ENCODE assay signal across 14 mouse cellular contexts in genomic region chr5:36228405-36229370, GRCm38 (mm10). TPM values are rescaled to one million over a fixed set of nuclear protein-coding genes. Genes with fewer than 3 reads are reported as not detected.
DNase-seq lines count a peak whose midpoint lies in the region; ATAC-seq and TF ChIP-seq lines count a peak whose summit lies in the region.
"Had no signal": no experiment of that assay in that cellular context is flagged by ENCODE, and none has a peak within 500 bp of the region (broad histone marks: within the 10 kb centered on the region; RNA-seq: fewer than 3 reads in every experiment).

No protein-coding gene starts in this region.

- H3K36me3 ChIP-seq in hindbrain, embryonic 13.5 days = no peaks in the 10 kb centered on the region
- H3K36me3 ChIP-seq in neural tube, embryonic 11.5 days (ENCODE audit: control insufficient read depth, insufficient read depth, low read length) = no peaks in the 10 kb centered on the region
- no peaks in the 10 kb centered on the region for H3K36me3 ChIP-seq in intestine, postnatal 0 days (ENCODE audit: control insufficient read depth, insufficient read depth)
- H3K36me3 ChIP-seq in limb, embryonic 10.5 days = no peaks in the 10 kb centered on the region
- H3K36me3 ChIP-seq: lung, embryonic 15.5 days had no signal

- H3K27ac ChIP-seq in hindbrain, embryonic 13.5 days = peak overlapping the region; percentile 58
- H3K27ac ChIP-seq in neural tube, embryonic 11.5 days (ENCODE audit: low read depth, low read length) = no peak overlapping the region
- no peak overlapping the region for H3K27ac ChIP-seq in intestine, postnatal 0 days (ENCODE audit: low read depth, low read length)
- no peak overlapping the region for H3K27ac ChIP-seq in limb, embryonic 10.5 days
- H3K27ac ChIP-seq: heart, adult 2 months; lung, embryonic 15.5 days had no signal

- no peak overlapping the region for H3K9ac ChIP-seq in hindbrain, embryonic 13.5 days
- H3K9ac ChIP-seq in neural tube, embryonic 11.5 days (ENCODE audit: low read length) = no peak overlapping the region
- no peak overlapping the region for H3K9ac ChIP-seq in intestine, postnatal 0 days (ENCODE audit: low read depth, low read length)
- H3K9ac ChIP-seq: lung, embryonic 15.5 days had no signal

- DNase-seq in kidney, adult 9 months = peak; percentile 13
- DNase-seq in kidney, postnatal 14 days = no peak
- DNase-seq in embryo, embryonic 9.5 days (ENCODE audit: extremely low spot score) = peak; percentile 40
- DNase-seq in neural tube, embryonic 11.5 days (ENCODE audit: low spot score) = peak; percentile 42
- no peak for DNase-seq in natural killer cell, adult 2 months (ENCODE audit: low spot score in 2 of 2)
- DNase-seq in limb, embryonic 10.5 days (ENCODE audit: low spot score) = no peak
- DNase-seq: cerebellum, adult 11-12 months; heart, adult 2 months; thymus, adult 2 months had no signal

- H3K27me3 ChIP-seq in hindbrain, embryonic 13.5 days = 0 out of 2 replicates have a peak, but pooled peaks cover 6% of the 10 kb centered on the region
- no peaks in the 10 kb centered on the region for H3K27me3 ChIP-seq in neural tube, embryonic 11.5 days (ENCODE audit: control insufficient read depth, insufficient read depth, low read length)
- no peaks in the 10 kb centered on the region for H3K27me3 ChIP-seq in intestine, postnatal 0 days (replicated peaks; ENCODE audit: control insufficient read depth, insufficient read depth, low read length)
- H3K27me3 ChIP-seq in limb, embryonic 10.5 days (ENCODE audit: low read depth, poor library complexity, severe bottlenecking) = no peaks in the 10 kb centered on the region
- H3K27me3 ChIP-seq: lung, embryonic 15.5 days had no signal

- H3K4me2 ChIP-seq in hindbrain, embryonic 13.5 days = no peak overlapping the region
- H3K4me2 ChIP-seq in neural tube, embryonic 11.5 days (ENCODE audit: low read depth) = no peak overlapping the region
- H3K4me2 ChIP-seq in intestine, postnatal 0 days (replicated peaks; ENCODE audit: low read depth) = no peak overlapping the region
- H3K4me2 ChIP-seq: lung, embryonic 15.5 days had no signal

- no peak for ATAC-seq in hindbrain, embryonic 13.5 days (ENCODE audit: low FRiP score)
- 0 out of 2 replicates have a peak, but pooled peaks have one; percentile 41 for ATAC-seq in neural tube, embryonic 11.5 days (ENCODE audit: insufficient read depth, low FRiP score, low TSS enrichment)
- no peak for ATAC-seq in intestine, postnatal 0 days
- ATAC-seq: inflammation-experienced regulatory T-cells, adult 6 months had no signal

- WGBS in hindbrain, embryonic 13.5 days = 37% methylated on average over 23 of the region's 23 CpGs
- 48% methylated on average over 23 of the region's 23 CpGs for WGBS in neural tube, embryonic 11.5 days
- WGBS in intestine, postnatal 0 days = 72% methylated on average over 23 of the region's 23 CpGs
- WGBS in limb, embryonic 10.5 days = 84% methylated on average over 23 of the region's 23 CpGs

- no peak overlapping the region for H3K4me3 ChIP-seq in hindbrain, embryonic 13.5 days
- H3K4me3 ChIP-seq in neural tube, embryonic 11.5 days (ENCODE audit: low read depth, low read length) = no peak overlapping the region
- H3K4me3 ChIP-seq in intestine, postnatal 0 days (ENCODE audit: low read depth, low read length) = no peak overlapping the region
- no peak overlapping the region for H3K4me3 ChIP-seq in limb, embryonic 10.5 days
- H3K4me3 ChIP-seq: heart, adult 2 months; lung, embryonic 15.5 days; myocyte had no signal

- no peaks in the 10 kb centered on the region for H3K9me3 ChIP-seq in hindbrain, embryonic 13.5 days
- H3K9me3 ChIP-seq in neural tube, embryonic 11.5 days (ENCODE audit: control insufficient read depth, low read length) = no peaks in the 10 kb centered on the region
- H3K9me3 ChIP-seq in intestine, postnatal 0 days (ENCODE audit: control insufficient read depth) = no peaks in the 10 kb centered on the region
- H3K9me3 ChIP-seq in limb, embryonic 10.5 days (replicated peaks) = no peaks in the 10 kb centered on the region
- H3K9me3 ChIP-seq: lung, embryonic 15.5 days had no signal

- H3K4me1 ChIP-seq in hindbrain, embryonic 13.5 days (replicated peaks) = peaks cover 74% of the 10 kb centered on the region
- peaks cover 5% of the 10 kb centered on the region; the same call in 1 of the 2 replicates for H3K4me1 ChIP-seq in neural tube, embryonic 11.5 days (ENCODE audit: control insufficient read depth, insufficient read depth, low read length)
- no peaks in the 10 kb centered on the region for H3K4me1 ChIP-seq in intestine, postnatal 0 days (replicated peaks; ENCODE audit: control insufficient read depth, insufficient read depth, low read length)
- H3K4me1 ChIP-seq in limb, embryonic 10.5 days = peaks cover 39% of the 10 kb centered on the region

- no peak for TF ChIP-seq CTCF in intestine, postnatal 0 days (IDR thresholded peaks at IDR 0.05; ENCODE audit: low read depth)

RNA-seq across cellular contexts. Expression of gene Psapl1, which starts 24.9 kb away (rescaled TPM):
- polyA plus RNA-seq in hindbrain, embryonic 13.5 days (2015; fragmentation: Nextera tagmentation; extraction: Ambion mirVana) = not detected in 2 replicates
- 0.12 and 0.22 TPM in 2 replicates for polyA plus RNA-seq in neural tube, embryonic 11.5 days (2014; fragmentation: Nextera tagmentation; extraction: Ambion mirVana)
- polyA plus RNA-seq in intestine, postnatal 0 days (2015; fragmentation: Nextera tagmentation; extraction: Ambion mirVana) = 0.39 and 2.2 TPM in 2 replicates
- 0.05 TPM in 1 of 2 replicates, not detected in the other for polyA plus RNA-seq in limb, embryonic 10.5 days (2016; fragmentation: Nextera tagmentation; extraction: Ambion mirVana)
- polyA plus RNA-seq: inflammation-experienced regulatory T-cells, adult 6 months had no signal

Comparison
In these comparisons a context has a peak if more than half of its experiments do, and no peak if none do; other contexts are left out.
1. DNase-seq: peak in kidney, adult 9 months (single experiment), embryo, embryonic 9.5 days (single experiment) and neural tube, embryonic 11.5 days (single experiment); none in kidney, postnatal 14 days (single experiment), natural killer cell, adult 2 months (0 of 2) and limb, embryonic 10.5 days (single experiment).